Mouse (Mus musculus): Measurements from ENCODE around the gene Slc19a1. TPM values are rescaled to one million over a fixed set of nuclear protein-coding genes. Genes with fewer than 3 reads are reported as not detected.

Gene Slc19a1
- total RNA-seq, 4 experiments from 2014 or later, result 17.4 to 28.6 (median 22.8) TPM

DNA sequence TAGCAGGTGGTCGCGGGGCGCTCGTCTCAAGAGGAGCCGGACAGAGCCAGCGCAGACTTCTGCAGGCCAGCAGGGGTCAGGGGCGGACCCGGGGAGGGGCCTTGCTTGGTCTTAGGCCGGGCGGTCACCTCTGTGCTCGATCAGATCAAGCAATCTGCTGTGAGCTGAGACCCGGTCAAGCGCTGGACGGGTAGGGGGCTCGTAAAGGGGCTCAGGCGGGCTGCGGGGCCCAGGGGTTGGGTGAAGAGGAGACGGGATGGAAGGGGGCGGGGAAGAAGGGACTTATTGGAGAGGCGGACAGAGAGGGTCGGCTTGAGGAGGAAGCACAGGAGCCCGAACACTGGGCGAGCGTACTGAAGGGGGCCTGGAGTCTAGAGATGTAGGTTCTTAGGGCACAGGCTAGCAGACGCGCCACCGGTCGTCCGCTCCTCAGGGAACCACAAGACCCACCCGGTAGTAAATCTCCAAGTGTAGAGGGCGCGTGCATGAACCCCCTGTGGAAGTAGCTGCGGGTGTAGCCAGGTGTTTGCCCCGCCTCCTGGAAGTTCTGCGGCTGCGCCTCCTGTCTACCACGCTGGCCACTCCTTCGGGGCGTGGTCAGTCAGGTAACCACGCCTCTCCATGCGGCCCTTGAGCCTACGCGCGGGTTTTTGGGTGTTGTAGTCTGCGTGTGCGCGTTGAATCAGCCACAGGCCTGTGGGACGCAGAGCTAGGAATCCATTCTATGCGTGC lies 716 bp downstream of the Slc19a1 start:
- DNase-seq (ENCODE audit: low spot score in 2 of 2), result peak; percentile 92 to 94

DNA sequence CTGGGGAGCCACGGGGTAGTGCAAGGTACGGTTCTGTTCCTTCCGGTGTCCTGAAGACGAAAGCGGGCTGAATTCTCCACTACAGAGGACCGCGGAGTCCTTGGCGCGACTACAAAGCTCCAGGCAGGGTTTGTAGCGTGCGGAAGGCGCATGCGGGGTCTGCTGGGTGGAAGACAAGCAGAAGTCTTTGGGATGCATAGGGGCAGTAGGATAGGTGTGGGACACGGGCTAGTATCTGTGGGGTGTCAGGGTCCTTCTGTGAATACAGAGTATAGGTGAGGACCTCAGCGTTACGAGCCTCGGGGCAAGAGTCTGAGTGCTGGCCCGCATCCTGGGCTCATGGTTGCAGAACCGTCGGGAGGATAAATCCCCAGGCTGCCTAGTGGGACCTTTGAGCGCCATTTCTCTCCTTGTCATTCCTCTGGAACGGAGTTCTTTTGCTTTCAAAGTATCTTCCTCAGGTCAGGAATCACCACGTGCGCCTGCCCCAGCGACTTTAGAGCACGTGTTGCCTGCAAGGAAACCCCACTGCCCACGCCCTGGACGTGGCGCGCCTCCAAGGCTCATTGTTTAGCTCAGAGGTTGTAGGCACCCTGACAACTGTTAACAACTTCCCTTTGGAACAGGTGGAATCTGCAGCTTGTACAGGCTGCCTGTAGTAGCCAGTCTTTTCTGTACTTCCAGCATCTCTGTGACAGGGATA lies 1.4 kb downstream of the Slc19a1 start:
- DNase-seq (ENCODE audit: low spot score in 2 of 2), result peak; percentile 48 to 54

DNA sequence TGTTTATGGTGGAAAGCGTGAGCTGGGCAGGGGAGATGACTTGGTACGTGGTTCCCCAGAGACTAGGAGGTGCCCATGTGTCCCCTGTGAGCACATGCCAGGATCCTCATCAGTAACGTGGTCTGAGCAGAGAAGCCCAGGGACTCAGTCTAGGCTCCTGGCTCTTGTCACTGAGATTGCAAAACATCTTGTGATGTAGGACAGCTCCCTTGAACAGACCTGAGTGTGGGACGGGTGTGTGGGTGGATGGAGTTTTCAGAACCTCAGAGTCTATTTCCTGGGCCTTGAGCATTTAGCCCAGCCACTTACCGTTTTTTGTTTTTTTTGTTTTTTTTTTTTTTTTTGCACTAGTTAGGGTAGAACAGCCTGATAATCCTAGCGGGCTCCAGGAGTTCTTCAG lies 3.4 kb downstream of the Slc19a1 start:
- DNase-seq (ENCODE audit: low spot score in 2 of 2), result peak; percentile 44 to 55

DNA sequence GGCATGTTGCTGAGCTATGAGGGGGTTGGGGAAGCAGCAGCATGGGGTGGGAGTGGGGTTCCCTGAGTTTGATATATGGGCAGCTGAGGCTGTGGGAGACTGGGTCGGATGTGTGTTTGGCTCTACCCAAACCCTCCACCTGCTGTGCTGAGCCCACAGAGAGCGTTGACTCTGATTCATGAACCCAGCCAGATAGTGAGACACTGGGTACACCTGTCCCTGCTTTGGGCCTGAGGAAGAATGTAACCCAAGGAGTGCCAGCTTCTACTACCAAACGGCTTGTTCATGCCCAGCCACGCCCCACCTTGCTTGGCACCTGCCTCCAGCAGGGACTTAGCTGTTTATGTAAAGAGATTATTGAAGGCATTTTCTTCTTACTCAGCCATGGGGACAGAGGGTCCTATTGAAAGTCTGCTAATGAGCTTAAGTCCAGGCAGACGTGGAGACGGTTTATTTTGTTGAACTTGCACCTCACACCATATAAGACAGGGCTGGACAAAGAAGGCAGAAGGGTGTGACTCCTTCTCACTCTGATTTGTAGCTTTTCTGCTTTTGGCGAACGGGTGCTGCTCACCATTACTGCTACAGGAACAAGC lies 6.6 kb downstream of the Slc19a1 start:
- no peak for DNase-seq (ENCODE audit: low spot score in 2 of 2)

DNA sequence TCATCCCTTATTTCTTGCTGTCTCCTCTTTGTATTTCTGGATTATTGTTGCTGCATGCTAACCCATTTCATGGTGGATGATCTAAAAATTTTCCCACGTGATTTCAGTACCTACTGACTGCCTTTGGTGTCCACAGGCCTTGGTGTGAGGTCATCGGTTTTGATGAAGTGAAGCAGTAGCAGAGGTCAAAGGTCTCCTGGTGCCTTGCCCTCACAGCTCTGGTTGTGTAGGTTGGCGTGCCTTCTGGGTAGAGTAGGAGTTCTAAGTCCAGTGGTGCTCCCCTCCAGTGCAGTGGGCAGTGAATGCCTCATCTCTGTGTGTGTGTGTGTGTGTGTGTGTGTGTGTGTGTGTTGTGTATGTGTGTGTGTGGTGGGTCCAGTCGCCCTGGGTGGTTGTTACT lies 16.2 kb downstream of the Slc19a1 start:
- DNase-seq (ENCODE audit: low spot score in 2 of 2), result no peak

DNA sequence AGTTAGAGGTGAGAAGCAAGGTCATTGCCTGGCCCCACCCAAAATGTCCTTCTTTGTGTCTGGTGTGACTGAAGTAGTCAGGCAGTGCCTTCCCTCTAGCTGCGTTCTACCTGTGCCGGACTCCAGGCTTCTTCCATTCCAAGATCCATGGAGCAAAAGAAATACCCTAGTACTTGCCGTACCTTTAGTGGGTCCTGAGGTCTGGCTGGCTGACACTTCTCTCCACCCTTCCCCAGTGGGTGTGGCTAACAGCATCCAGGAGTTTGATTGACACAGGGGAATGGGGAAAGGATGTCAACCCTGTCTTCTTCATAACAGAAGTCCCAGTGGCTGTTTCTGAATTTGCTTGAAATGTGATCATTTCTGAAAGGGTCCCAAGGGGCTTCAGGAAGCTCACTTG lies 16.6 kb downstream of the Slc19a1 start:
- no peak for DNase-seq (ENCODE audit: low spot score in 2 of 2)

DNA sequence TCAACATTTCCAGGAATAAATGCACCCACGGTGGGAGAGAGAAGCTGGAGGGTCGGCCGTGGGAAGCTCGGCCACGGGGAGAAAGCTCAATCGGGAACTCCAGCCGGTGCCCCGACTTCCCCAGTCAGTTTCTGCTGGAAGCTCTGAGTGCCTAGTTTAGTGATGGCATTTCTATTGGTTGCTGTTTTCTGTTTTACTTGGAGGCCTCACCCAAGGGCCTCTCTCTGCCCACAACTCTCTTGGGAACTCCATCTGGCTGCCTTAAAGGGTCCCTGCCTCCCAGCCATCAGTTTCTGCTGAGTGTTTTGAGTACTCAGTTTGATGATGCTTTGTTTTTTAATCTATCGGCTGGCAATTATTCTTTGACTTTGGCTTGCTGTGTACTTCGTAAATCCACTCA lies 24.7 kb downstream of the Slc19a1 start:
- DNase-seq (ENCODE audit: low spot score in 2 of 2), result no peak

DNA sequence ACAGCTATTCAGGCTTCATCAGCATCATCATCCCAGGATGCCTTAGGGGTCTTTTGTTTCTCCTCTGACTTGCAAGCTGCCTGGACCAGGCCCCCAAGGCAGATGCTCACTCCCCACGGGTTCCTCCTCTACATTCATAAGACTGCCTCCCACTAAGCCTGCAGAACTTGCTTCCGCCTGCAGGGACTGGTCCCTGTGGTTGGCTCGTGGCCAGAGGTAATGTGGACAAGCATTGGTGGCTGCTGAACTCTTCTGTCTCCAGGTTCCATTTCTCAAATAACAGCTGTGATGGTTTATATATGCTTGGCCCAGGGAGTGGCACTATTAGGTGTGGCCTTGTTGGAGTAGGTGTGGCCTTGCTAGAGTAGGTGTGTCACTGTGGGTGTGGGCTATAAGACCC lies 29.4 kb downstream of the Slc19a1 start:
- no peak for DNase-seq (ENCODE audit: low spot score in 2 of 2)

DNA sequence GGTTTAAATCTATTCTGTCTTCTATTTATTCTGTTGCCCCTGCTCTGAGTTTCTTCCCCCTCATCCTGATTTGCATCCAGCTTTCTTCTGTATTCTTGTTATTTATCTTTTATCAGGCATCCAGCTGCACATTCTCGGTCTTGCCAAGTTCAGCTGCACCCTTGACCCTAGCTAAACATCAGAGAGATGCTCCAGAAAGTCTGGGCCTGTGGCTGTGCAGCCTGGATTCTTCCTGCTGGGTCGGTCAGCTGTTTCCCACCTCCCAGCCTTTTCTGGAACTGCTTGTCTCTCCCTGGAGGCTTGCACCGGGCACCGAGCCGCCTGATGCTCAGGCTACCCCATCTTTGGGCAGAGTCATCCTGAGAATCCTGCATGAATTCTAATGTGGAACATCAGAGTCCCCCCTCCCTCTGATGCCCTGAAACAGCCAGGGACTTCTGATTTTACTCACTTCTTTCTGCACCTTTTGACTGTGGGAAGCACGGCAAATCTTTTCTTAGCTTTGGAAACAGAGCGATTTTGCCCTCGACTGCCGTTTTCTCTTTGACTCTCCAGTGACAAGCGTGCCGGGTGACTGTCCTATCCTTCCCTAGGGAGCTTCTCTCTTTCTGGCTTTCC lies 30.5 kb downstream of the Slc19a1 start:
- DNase-seq (ENCODE audit: low spot score in 2 of 2), result no peak

DNA sequence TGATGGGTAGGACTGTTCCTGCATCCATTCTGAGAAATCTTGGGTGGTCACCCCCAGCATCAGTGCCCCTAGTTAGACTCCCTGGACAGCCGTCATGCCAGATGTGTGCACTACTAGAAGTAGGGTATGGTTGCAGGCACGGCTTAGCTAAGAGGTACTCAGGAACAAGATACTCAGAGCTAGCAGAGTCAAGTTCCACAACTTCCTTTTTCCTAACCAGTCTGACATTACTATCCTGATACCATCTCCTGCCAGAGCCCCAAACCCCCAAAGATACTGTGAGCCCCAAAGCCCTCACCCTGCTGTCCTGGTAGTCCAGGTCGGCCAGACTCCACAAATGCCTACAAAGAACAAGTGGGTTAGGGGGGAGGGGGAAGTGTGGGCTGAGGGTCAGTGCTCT lies 32.2 kb downstream of the Slc19a1 start:
- no peak for DNase-seq (ENCODE audit: low spot score in 2 of 2)

DNA sequence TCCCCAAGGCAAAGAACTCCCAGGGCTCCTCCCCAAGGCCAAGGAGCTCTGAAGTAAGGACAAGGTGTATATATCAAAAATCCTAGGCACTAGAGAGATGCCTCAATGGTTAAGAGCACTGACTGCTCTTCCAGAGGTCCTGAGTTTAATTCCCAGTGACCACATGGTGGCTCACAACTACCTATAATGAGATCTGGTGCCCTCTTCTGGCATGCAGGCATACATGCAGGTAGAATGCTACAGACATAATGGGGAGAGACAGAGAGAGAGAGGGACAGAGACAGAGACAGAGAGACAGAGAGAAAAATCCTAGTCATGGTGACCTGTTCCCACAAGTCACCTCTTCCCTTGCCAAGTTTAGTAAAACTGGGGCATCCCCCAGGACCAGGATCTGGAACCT lies 32.6 kb downstream of the Slc19a1 start:
- DNase-seq (ENCODE audit: low spot score in 2 of 2), result no peak

DNA sequence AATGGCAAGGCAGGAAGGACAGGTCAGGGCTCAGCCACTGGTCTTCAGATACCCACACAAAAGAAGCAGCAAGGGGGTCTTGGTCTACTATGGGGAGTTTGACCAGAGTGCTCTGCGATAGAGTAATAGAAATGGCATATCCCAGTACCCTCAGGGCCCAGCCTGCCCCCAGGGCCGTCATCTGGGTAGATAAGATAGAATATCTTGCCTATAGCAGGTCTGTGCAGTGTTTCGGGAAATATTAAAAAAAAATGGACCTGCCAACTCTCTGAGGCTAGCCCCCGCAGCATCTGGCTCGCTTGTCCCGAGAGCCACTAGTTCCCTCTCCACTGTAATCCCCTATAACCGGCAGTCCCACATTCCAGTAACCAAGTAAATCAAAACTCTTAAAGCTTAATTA lies 36.4 kb downstream of the Slc19a1 start:
- DNase-seq (ENCODE audit: low spot score in 2 of 2), result no peak

DNA sequence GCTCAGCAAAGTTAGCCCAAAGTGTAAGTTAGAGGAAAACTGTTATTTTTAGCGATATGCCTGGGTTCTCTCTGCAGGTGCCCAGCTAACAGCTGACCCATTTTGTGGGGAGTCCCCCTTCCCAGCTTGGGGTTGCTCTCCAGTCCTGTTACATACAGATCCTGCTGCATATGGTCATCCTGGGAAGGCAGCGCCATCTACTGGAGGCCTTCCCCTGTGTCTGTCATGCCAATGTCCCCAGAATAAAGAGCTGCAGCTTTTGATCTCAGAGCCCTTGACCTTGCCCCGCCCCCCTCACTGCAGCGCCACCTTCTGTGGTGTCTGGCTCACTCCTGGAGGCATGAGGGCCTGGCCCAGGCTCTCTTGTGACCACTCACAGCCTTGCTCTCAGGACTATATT lies 38.0 kb downstream of the Slc19a1 start:
- peak in 1 of 2 experiments; percentile 45 for DNase-seq (ENCODE audit: low spot score in 2 of 2)

DNA sequence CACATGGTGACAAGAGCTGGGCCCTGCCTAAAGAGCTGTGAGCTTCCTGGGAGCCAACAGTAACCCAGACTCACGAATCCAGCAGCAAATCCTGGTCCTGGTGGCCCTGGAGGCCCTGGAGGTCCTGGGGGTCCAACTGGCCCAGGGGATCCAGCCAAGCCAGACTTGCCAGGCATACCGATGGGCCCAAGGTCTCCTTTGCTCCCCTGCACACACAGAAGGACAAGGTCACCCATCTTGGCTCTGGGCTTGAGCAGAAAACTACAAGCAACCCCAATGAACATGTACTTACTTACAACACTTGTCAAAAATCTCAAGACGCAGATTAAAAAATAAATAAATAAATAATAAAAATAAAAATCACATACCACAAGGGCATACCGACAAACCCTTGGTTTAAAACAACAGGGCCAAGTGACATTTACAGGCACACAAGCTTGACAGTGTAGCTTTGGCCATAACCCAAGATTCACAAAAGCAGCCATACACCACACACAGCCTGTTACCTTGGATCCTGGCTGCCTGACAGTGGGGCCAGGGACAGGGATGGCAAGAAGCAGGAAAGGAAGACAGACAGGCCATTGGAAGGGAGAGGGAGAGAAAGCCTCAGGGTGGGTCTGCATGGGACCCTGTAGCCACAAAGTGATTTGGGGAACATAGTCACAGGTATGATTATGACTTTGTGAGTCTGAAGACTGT lies 42.4 kb downstream of the Slc19a1 start:
- DNase-seq (ENCODE audit: low spot score in 2 of 2), result no peak

DNA sequence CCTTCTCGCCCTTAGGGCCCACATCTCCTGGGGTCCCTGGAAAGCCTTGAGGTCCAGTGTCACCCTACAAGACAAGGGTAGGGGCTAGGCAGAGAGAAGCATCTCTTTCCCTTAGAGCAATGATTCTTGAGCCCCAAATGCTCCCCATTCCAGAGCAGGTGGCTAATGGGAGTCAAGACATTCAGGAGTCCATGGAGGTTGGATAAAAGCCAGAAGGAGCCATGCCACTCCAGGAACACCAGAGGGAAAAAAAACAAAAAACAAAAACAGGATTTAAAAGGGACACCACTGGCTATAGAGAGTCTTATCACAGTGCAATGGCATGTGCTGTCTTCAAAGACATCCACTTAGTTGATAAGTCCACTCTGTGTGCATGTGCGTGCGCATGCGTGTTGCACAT lies 46.4 kb downstream of the Slc19a1 start:
- no peak for DNase-seq (ENCODE audit: low spot score in 2 of 2)

DNA sequence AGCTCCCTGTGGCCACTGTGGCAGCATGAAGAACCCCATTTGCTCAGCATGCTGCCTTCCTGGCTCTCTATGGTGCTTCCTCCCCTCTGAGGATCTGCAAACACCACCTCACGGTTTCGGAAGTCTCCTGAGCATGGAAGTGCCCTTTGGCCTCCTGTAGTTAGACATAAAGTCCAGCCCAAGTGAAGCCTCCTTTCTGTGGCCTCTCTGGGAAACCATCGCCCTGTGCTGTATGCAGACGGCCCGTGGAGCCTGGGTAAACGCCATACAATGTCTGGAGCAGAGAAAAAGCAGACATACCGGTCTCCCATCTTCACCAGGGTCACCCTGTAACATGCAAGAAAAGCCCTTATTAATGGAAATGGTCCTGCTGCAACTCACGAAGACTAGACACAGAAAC lies 46.9 kb downstream of the Slc19a1 start:
- DNase-seq (ENCODE audit: low spot score in 2 of 2), result no peak

DNA sequence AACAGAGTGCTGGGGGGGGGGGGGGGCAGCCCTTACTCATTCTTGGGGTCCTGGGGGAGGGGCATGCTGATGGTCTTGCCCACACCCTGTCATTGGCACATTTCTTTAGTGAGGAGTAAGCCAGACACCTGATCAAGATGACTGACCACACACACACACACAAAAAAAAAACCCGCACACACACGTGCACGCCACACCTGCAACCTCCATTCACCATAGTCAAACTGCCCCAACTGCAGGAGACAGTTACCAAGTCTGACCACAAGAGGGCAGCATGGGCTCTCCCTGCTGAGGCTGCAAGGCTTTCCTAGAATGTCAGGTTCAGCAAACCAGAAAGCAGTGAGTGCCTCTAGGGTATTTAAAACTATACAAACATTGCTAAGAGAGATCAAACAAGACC lies 50.4 kb downstream of the Slc19a1 start:
- DNase-seq (ENCODE audit: low spot score in 2 of 2), result peak; percentile 56 to 84

DNA sequence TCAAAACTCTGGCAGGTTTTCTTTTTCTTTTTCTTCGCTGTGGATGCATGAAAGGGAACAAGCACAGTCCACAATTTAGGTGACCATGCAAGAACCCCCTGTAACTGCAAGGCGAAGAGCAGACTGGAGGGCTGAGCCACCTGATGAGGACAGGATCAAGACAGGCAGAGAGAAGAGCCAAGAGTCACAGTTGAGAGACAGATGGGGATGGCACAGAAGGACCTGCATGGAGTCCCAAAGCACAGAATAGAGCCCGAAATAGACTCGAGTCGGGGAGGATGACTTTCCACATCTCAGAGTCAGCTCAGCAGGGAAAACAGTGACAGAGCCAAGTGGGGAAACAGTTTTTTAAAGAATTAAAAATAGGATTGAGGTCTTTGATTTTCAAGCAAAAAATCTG lies 50.9 kb downstream of the Slc19a1 start:
- no peak for DNase-seq (ENCODE audit: low spot score in 2 of 2)

DNA sequence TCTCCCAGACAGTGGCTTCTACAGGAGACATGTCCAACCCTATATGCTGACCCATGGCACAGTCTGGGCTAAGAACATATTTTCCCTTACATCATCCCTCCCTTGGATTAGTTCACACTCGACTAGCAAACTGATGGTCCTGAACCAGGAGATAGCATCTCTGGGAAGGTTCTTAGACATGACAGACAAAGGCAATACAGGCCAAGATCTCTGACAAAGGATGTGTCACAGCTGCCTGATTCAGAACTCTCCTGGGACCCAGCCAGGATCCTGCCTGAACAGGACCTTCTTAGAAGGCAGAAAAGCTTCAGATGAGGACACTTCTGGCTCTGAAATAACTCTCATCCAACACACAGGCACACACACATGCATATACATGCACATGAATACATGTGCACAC lies 52.5 kb downstream of the Slc19a1 start:
- no peak for DNase-seq (ENCODE audit: low spot score in 2 of 2)

DNA sequence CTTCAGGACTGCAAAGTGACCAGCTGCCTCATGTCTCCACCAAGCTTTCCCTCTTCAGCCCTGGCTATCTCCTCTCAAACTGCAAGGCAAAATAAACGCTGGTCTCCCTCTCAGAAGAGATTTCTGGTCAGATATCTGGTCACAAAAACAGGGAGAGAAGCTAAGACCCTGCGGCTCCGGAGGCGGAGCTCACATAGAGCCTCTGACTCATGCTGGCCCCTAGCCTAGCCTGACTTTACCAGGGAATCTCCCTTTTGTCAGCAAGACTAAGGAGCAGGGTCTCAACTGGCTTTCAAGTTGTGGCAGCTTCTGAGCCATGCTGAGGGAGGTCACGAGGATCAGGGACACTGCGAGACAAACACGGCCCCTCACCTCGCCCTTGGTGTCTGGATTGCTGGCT lies 57.3 kb downstream of the Slc19a1 start:
- no peak for DNase-seq (ENCODE audit: low spot score in 2 of 2)

DNA sequence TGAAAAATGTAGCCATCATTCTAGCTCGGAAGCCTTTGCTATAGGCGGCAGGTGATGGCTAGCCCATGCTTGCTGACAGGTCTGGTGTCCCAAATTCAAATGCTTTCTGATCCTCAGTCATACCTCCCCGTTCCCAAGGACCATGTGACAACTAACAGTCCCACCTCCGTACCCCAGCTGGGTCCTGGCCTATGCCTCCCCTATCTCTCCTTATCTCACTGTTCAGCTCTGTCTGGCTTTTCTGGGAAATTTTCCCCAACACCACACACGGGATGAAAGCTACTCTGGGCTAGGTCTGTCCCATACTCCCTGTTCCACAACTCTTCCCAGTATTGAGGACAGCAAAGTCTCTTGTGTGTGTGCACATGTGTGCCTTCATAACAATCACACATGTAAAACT lies 58.0 kb downstream of the Slc19a1 start:
- no peak for DNase-seq (ENCODE audit: low spot score in 2 of 2)

All from layer of hippocampus, adult 8-10 months (tissue).